Mouse (Mus musculus): ENCODE results near the gene Cygb.
"Not testable (repeated sequence)": the region's sequence is repeated elsewhere in the genome, so short reads cannot be mapped to it uniquely, and the experiment has no call there.

Gene Cygb

GRCm38 (mm10) chr11:116636607-116637006 lies 17.5 kb downstream of the Cygb start:
- DNase-seq (ENCODE audit: low spot score in 2 of 2), result not testable (repeated sequence)

- DNase-seq (ENCODE audit: low spot score in 2 of 2), result no peak
Observed at GRCm38 (mm10) chr11:116632962-116633361, 21.2 kb downstream of the Cygb start.

GRCm38 (mm10) chr11:116630171-116630965 lies 23.7 kb downstream of the Cygb start:
- DNase-seq (ENCODE audit: low spot score in 2 of 2), result no peak

GRCm38 (mm10) chr11:116629472-116629871 lies 24.6 kb downstream of the Cygb start:
- DNase-seq (ENCODE audit: low spot score in 2 of 2), result no peak

GRCm38 (mm10) chr11:116628712-116629111 lies 25.4 kb downstream of the Cygb start:
- peak; percentile 83 to 91 for DNase-seq (ENCODE audit: low spot score in 2 of 2)

- no peak for DNase-seq (ENCODE audit: low spot score in 2 of 2)
Observed at GRCm38 (mm10) chr11:116627072-116628020, 26.8 kb downstream of the Cygb start.

- no peak for DNase-seq (ENCODE audit: low spot score in 2 of 2)
Observed at GRCm38 (mm10) chr11:116626299-116627071, 27.6 kb downstream of the Cygb start, which contains the start of gene Rhbdf2. Gene Rhbdf2 (minus strand): TSS chr11:116627019.

GRCm38 (mm10) chr11:116625081-116626000 lies 28.8 kb downstream of the Cygb start:
- no peak for DNase-seq (ENCODE audit: low spot score in 2 of 2)

- peak; percentile 77 to 84 for DNase-seq (ENCODE audit: low spot score in 2 of 2)
Observed at GRCm38 (mm10) chr11:116624131-116624832, 29.8 kb downstream of the Cygb start.

- no peak for DNase-seq (ENCODE audit: low spot score in 2 of 2)
Observed at GRCm38 (mm10) chr11:116623281-116624124, 30.6 kb downstream of the Cygb start.

- peak; percentile 93 for DNase-seq (ENCODE audit: low spot score in 2 of 2)
Observed at GRCm38 (mm10) chr11:116621258-116621704, 32.8 kb downstream of the Cygb start.

- no peak for DNase-seq (ENCODE audit: low spot score in 2 of 2)
Observed at GRCm38 (mm10) chr11:116620559-116621253, 33.4 kb downstream of the Cygb start.

GRCm38 (mm10) chr11:116620073-116620472 lies 34.0 kb downstream of the Cygb start:
- no peak for DNase-seq (ENCODE audit: low spot score in 2 of 2)

GRCm38 (mm10) chr11:116619561-116619960 lies 34.6 kb downstream of the Cygb start:
- DNase-seq (ENCODE audit: low spot score in 2 of 2), result no peak

- DNase-seq (ENCODE audit: low spot score in 2 of 2), result no peak
Observed at GRCm38 (mm10) chr11:116619156-116619555, 35.0 kb downstream of the Cygb start.

- no peak for DNase-seq (ENCODE audit: low spot score in 2 of 2)
Observed at GRCm38 (mm10) chr11:116618666-116619065, 35.4 kb downstream of the Cygb start.

GRCm38 (mm10) chr11:116617641-116618040 lies 36.5 kb downstream of the Cygb start:
- no peak for DNase-seq (ENCODE audit: low spot score in 2 of 2)

- no peak for DNase-seq (ENCODE audit: low spot score in 2 of 2)
Observed at GRCm38 (mm10) chr11:116616438-116617118, 37.5 kb downstream of the Cygb start.

All from heart, adult 9 months (tissue).